Mouse (Mus musculus): ENCODE data around the gene Fmn2.

Gene Fmn2

DNA sequence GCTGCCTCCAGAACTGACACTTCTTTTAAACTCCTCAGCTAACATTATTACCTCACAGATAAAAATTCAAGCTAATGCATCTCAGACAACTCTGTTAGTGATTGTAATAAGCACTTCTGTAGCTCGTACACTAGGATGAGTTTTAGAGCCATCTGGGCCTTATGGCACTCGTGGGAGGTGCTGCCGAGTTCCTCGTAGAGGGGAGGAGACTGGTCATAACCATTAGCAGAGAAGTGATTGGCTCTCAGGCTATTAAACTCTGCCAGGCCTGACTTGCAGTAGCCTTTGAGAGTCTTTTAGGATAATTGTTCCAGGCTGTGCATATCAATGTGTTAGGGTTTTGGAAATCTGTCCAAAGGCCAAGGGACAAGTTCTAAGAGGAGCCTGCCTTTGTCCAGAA lies 55.6 kb downstream of the Fmn2 start:
- peak; percentile 62 for DNase-seq (ENCODE audit: low read depth, low spot score)

DNA sequence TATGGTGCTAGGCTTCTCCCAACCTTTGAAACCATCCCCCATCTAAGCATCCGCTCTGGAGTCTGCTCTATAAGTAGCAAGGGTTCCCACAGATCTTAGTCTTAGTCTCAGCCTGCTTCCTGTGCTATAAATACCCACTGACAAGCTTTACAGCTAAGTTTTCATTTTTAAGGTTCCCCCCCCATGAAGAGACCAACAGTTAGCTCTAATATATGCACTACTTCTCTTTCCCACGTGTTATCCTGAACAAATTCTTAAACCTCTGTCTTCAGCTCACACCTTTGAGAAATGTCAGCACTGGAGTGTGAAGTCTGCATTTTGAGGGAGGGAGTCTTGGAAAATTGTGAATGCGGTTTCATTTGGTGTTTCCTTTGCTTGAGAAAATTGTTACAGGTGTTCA lies 56.2 kb downstream of the Fmn2 start:
- DNase-seq (ENCODE audit: low read depth, low spot score): peak; percentile 68

DNA sequence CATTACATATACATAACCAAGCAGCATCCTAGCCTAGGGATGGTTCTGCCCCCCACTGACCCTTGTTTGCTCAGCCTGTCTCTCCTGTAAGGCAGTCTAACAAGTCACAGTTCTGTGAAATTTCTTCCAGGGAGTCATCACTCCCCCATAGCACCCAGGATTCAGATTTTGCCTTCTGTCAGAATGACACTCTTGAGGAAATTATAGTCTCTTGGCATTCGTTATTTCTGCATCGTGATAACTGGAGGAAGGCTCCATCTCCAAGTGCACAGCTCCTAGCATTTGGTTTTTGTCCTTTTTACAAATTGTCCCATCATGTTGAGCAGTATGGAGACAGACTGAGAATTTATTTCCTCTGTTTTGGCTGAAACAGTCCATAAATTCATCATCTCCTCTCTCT lies 56.9 kb downstream of the Fmn2 start:
- peak; percentile 83 for DNase-seq (ENCODE audit: low read depth, low spot score)

DNA sequence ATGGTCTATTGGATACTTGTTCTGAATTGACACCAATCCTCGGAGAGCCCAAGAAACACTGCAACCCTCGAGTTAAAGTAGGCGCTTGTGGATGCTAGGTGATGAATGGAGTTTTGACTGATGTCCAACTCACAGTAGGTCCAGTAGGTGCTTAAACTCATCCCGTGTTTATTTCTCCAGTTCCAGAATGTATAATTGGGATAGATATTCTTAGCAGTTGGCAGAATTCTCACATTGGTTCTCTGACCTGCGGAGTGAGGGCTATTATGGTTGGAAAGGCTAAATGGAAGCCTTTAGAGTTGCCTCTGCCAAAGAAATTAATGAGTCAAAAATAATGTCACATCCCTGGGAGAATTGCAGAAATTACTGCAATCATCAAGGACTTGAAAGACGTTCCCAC lies 62.9 kb downstream of the Fmn2 start:
- DNase-seq (ENCODE audit: low read depth, low spot score): peak; percentile 53

DNA sequence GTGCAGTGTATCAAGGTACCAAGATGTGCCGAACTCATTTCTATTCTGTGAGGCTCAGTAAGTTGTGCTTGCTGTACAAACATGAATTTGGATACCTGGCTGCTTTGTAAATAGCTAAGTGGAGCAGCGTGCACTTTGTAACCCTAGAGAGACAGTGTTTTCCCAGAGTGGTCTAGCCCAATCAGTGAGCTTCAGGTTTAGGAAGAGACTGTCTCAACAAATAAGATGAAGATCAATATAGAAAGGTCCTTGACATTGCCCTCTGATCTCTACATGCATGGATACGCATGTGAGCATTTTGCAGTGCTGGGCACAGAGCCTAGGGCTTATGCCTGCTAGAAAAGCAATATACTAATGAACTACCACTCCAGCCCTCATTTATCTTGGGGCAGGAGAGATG lies 67.0 kb downstream of the Fmn2 start:
- DNase-seq (ENCODE audit: low read depth, low spot score): no peak

DNA sequence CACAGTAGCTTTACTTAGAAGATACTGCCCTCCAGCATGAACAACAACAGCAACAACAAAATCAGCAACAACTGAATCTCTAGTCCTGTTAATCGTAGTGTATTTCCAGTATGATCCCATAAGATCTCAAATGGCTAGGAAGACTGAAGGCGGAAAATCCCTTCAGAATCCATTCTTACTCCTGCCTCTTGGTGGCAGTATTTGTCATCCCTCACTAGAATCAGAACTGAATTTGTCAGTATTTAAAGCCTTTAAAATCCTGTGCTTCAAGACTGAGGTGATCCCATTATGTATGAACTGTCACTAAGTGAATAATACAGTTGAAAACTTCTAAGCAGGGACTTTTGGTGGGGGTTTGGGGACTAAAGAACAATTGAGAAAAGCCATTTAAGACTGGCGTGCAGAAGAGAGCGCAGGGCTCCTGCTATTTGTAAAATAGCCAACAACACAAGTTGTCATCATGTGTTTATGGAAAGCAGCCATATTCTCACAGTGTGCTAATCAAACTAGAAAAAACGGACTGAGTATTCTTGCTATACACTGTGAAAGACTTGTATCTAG lies 90.9 kb downstream of the Fmn2 start:
- peak; percentile 64 for DNase-seq (ENCODE audit: low read depth, low spot score)

DNA sequence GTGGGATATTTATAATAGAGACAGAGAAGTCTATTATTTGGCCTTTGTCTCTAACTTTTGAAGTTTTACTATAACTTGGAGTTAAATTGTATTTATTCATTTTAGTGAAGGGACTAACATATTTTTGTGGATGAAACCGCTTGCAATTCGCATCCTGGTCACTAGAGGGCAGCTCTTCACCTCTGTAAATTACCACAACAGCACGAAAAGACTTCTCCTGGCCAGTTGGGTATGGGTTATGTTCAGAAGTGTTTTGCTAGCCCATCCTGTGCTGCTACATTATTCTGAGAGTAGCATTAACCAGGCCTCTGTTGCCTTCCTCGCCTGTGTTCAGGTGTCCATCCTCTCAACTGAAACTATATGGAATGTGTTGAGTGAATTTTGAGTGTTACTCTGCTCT lies 93.4 kb downstream of the Fmn2 start:
- peak; percentile 76 for DNase-seq (ENCODE audit: low read depth, low spot score)

DNA sequence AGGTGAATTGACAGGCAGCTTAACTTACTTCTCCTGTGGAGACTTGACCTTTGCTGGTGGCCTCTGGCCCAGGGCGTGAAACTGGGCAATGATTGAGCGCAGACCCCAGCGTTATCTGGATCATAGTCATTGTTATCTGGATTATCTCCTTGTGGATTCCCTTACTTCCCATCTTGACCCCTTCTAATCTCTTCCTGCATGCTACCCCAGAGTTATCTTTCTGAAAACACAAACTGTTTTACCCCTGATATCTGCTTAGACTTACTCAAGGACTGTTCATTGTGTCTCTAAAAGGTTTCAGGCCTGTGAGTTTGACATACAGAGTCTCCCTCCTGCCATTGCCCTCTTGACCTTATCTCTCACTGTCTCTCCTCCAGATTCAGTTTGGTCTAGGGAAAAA lies 95.9 kb downstream of the Fmn2 start:
- DNase-seq (ENCODE audit: low read depth, low spot score): no peak

DNA sequence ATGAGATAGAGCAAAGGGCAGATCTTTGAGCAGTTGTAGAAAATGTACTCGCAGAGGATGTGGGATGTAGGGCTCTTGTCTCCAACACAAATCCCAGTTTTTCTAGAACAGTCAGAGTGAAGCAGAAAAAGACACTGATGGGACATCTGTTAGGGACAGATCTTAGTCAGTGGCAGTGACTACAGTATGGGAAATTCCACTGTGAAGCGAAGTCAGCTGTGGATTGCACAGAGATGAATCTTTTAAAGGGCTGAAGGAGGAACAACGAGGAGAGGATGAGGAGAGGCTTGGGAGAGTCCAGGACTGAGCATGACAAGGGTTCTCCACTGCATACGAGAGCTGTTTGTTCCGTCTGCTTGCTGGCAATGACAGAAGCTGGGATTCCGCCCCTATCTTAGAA lies 96.6 kb downstream of the Fmn2 start:
- DNase-seq (ENCODE audit: low read depth, low spot score): peak; percentile 70

DNA sequence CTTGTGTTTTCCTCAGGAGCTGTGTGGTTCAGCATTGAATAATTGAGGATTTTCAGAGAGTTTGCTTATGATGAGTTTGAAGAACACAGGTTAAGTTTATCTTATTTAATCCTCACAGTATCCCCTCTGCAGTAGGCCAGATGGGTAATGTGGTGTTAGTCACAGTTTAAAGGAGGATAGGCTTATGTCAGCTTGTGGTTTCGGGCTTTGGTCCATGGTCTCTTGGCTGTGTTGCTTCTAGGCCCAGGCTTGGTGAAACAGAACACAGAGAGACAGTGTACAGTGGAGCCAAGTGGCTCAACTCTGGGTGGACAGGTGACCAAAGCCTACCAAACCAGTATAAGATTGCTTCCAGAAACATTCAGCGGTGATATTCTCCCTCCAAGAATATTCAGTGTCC lies 98.4 kb downstream of the Fmn2 start:
- DNase-seq (ENCODE audit: low read depth, low spot score): no peak

DNA sequence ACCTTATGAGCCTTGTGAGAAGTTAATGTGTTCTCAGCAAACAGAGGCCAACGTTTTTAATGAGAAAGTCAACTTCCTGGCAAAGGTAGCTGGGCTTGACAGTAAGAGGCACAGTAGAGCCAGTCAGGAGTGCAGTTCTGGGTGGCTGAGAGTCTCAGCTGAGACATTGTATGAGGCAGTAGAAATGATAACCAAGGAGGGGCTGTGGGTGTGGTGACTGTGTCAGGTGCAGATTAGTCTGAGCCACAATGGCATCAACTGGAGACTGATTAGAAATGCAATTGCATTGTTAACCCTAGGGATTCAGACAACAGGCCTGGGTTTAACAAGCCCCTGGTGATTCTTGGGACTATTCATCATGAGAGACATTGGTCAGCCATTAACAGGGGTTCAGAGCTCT lies 99.0 kb downstream of the Fmn2 start:
- DNase-seq (ENCODE audit: low read depth, low spot score): no peak

DNA sequence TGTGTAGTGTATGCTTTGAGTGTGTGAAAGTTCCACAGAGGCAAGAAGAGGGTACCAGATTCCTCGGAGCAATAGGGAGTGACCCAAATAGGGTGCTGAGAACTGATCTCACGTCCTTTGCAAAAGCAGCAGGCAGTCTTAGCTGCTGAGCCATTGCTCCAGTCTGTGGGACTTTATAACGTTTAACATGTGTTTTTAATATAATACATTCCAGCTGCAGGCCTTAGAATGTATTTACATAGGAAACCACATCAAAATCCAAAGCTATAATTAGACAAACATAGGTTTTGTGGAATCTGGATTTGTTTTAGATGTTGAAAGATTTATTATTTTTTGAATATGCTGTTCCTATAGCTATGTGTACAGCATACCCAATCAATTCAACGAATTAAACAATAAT lies 115.7 kb downstream of the Fmn2 start:
- DNase-seq (ENCODE audit: low read depth, low spot score): no peak

DNA sequence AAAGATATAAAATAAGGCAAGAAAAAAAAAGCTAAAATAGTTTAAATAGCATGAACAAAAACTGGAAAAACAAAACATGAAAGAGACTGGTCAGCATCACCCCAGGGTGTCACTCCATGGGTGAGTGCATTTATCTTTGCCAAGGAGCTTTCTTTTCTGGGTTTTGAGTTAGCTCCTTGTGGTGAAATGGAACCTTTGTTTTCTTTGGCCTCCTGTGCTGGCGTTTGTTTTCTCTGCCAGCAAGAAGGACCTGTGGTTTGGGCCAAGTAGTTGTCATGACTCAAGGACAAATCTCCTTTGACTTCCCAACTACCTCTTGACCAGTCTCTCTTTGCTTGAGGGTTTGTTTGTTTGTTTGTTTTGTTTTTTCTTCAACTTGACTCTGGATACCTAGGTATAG lies 119.9 kb downstream of the Fmn2 start:
- no peak for DNase-seq (ENCODE audit: low read depth, low spot score)

DNA sequence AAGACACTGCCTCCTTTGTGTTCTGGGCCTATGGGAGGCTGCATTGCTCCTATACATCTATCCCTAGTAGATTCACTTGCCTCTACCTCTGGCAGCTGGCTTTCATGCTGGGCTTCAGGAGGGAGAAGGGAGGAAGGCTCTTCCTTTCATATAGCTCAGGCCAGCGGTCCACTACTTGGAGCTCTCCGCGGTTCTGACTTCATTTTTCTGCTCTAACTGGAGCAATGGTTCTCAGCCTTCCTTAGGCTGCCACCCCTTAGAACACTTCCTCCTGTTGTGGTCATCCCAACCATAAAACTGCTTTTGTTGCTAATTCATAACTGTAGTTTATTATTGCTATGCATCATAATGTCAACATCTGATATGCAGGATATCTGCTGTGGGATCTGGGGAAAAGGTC lies 121.4 kb downstream of the Fmn2 start:
- DNase-seq (ENCODE audit: low read depth, low spot score): no peak

DNA sequence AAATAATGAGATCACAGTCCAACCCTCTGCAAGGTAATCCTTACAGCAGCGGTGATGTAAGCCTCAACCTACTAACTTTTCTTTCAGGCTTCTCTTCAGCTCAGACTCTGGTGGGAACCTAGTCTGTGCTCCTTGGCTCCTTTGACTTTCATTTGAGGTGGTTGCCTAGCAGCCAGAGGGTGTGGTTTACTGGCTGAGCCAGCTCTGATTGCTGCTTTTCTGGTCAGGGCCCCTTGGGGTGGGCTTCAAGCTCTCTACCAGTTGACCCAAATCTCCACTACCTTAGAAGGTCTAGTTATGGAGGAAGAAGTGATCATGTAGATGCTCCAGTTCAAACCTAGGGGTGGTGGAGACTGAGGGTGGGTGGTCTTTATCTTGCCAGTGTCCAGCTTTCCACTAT lies 128.4 kb downstream of the Fmn2 start:
- no peak for DNase-seq (ENCODE audit: low read depth, low spot score)

DNA sequence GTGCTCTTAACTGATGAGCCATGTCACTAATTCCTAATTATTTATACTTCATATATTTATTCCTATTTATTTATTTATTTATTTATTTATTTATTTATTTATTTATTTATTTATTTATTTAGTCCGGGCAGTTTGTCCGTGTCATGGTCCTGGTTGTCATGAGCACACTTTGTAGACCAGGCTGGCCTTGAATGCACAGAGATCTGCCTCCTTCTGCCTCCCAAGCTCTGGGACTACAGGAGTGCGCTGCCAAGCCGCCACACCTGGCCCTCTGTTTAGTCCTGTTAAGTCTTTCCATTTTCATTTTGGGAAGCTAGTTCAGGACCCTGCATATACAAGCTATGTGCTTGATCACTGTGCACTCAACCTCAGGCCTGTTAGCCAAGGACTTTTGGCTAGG lies 134.7 kb downstream of the Fmn2 start:
- no peak for DNase-seq (ENCODE audit: low read depth, low spot score)

DNA sequence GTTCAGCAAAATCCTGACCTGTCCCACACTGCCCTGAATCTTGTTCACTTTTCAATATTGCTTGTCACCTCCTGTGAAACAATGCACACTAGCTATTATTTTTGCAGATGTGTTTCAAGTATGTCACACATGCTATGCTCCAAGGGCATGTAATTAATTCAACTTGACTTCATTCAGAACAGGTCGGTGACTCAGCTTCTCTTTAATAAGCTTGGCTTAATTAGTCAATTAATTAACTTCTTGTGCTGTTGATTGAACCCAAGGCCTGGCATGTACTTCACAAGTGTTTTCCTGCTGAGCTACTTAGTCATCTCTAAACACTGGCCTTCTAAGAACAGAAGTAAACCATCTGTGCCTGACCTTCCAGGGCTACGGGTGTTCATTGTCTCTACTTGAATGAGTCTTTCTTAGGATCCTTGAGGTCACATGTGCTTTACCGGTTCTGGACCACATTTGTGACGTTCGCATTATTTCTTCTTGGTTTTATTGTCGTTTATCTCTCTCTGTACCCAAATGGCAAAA lies 136.0 kb downstream of the Fmn2 start:
- peak; percentile 27 for DNase-seq (ENCODE audit: low read depth, low spot score)

DNA sequence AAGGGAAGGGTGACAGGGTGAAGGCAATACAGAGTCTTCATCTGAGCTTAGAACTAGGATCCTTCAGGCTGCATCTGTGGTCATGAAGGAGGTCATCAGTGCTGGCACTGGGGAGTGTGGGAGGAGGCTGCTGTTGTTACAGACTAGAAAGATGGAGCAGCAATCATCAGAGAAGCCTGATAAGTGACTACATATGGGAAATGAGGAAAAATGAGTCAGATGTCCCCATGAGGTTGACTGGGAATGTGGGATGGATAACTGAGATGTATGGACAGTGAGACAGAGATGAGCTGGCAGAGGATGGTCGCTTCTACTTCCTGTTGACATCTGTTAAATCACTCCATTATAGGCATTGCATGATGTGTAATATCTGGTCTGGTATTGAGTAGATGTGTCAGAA lies 139.3 kb downstream of the Fmn2 start:
- DNase-seq (ENCODE audit: low read depth, low spot score): no peak

DNA sequence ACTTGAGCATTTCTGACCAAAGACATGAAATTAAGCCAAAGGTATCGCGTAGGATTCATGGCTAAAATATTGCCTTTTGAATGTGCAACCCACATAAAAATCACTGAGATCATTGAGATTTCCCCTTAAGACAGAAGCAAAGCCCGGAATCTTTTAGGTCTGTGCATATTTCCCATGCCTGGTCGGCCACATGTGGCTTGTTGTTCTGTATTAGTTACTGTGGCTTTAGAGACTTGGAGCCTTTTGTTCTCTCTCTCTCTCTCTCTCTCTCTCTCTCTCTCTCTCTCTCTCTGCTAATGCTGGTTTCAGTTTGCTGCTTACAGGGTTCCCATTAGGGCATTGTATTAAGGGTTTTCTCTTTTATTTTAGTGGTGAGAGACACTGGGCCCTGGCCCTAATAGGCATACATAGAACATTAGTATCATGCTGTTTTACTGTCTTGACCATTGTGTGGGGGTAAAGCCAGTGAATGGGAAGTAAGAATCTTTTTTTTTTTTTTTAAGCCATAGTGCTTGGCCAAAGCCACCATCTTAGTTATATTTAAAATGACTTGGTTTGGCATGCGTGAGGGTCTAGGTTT lies 141.9 kb downstream of the Fmn2 start:
- DNase-seq (ENCODE audit: low read depth, low spot score): no peak

DNA sequence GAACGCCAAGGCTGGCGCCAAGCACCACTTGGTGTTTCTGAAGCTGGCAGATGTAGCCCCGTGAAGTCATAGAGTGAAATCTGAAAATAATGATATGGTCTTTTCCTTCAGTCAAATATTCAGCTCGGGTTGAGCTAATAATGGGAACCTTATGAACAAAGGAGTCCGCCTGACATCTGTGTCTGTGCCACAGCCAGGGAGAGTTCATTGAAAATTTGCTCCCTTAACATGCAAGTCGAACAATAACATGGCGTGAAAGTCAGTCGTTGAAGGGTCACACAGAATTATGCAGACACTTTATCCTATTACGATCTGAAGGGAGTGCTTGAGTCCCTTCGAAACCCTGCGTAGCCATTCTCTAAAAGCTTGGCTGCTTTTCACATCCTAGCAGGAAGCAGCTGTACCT lies 147.8 kb downstream of the Fmn2 start:
- no peak for DNase-seq (ENCODE audit: low read depth, low spot score)

DNA sequence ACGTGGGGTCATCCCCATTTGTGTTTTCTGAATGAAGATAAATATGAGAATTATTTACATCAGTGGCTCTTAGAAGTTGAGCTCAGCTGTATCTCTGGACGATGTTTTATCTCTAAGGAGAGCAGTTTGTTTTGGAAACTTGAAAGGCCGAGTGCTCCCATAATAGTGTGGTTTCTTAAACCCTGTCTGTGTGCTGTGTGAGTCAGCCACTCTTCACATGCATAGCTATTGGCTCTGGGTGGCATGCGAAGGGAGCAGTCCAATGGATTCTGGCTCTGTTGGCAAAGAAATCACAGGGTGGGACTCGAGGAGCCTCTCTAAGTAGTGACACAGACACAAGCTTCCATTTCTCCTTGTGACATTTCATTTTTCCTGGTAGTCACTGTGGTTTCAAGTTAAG lies 152.9 kb downstream of the Fmn2 start:
- peak; percentile 72 for DNase-seq (ENCODE audit: low read depth, low spot score)

DNA sequence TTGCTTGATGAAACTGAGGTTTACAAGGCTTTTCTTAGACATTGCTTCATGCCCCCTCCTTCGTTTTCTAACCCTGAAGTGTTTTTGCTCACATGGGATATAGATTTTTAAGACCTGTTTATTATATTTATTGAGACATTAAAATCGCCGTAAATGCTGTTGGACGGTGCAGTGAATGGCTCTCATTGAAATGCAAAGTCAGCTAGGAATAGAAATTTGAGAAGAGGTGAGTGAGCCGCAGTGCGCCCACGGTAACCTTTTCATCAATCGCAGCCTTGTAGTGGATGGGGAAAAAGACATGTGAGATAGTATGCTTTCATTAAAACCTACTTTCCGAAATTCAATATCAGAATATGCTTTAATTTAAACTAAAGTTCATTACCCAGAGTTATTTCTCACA lies 153.7 kb downstream of the Fmn2 start:
- no peak for DNase-seq (ENCODE audit: low read depth, low spot score)

DNA sequence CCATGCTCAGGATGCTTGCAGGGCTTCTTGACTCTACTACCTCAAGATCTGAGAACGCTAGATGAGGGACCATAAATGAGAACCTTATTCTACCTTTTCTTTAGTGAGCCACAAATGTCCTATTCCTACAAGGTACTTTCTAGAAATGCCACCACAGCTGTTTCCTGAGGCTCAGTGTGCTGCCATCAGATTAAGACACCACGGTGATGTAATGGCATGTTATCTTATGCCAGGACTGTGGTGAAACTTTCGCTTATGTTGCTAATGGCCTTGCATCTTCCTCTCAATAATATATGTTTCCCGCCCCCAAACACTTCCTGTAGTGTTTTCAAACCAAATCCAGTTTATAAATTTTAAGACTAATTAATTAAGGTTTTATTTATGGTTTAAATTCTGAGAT lies 154.9 kb downstream of the Fmn2 start:
- DNase-seq (ENCODE audit: low read depth, low spot score): no peak
